Mouse (Mus musculus): ENCODE results near the gene Ptprcap. TPM values are rescaled to one million over a fixed set of nuclear protein-coding genes. Genes with fewer than 3 reads are reported as not detected.
"Not testable (repeated sequence)": the region's sequence is repeated elsewhere in the genome, so short reads cannot be mapped to it uniquely, and the experiment has no call there.

Gene Ptprcap
- total and polyA plus RNA-seq, 2 experiments from 2014 or later: 0.48 to 1.2 TPM

- Histone ChIP-seq H3K4me1 (ENCODE audit: insufficient read depth) (peaks cover 8% of the 10 kb centered on the region), H3K27me3 (ENCODE audit: insufficient read depth, low read length) (no peaks in the 10 kb centered on the region), H3K9ac (0 out of 2 replicates have a peak overlapping the region, but pooled peaks have one; percentile 66), H3K27ac (ENCODE audit: low read depth, low read length) (no peak overlapping the region), H3K9me3 (ENCODE audit: low read length) (no peaks in the 10 kb centered on the region), H3K4me3 (ENCODE audit: low read depth, low read length) (no peak overlapping the region), H3K36me3 (ENCODE audit: insufficient read depth) (peaks cover 30% of the 10 kb centered on the region), H3K4me2 (ENCODE audit: low read depth) (peak overlapping the region; percentile 42)
- no peak for TF ChIP-seq CTCF (IDR thresholded peaks at IDR 0.05; ENCODE audit: low read depth)
- ATAC-seq: no peak
- 89% methylated on average over 6 of the region's 6 CpGs for WGBS
- no peak for DNase-seq
These were observed 33.5 kb upstream of the Ptprcap start for GRCm38 (mm10) chr19:4119716-4120487.

- WGBS: 95% methylated on average over 2 of the region's 2 CpGs
- no peaks in the 10 kb centered on the region for H3K9me3 ChIP-seq (ENCODE audit: low read length)
- H3K4me2 ChIP-seq (ENCODE audit: low read depth): peak overlapping the region; percentile 42
- H3K27ac ChIP-seq (ENCODE audit: low read depth, low read length): peak overlapping the region; percentile 76; the same call in 1 of the 2 replicates
- peaks cover 24% of the 10 kb centered on the region for H3K36me3 ChIP-seq (ENCODE audit: insufficient read depth)
- TF ChIP-seq CTCF (IDR thresholded peaks at IDR 0.05; ENCODE audit: low read depth): no peak
- peak overlapping the region; percentile 44 for H3K4me3 ChIP-seq (ENCODE audit: low read depth, low read length)
- peaks cover 8% of the 10 kb centered on the region for H3K4me1 ChIP-seq (ENCODE audit: insufficient read depth)
- H3K9ac ChIP-seq: peak overlapping the region; percentile 66; the same call in 1 of the 2 replicates
- DNase-seq: no peak
- H3K27me3 ChIP-seq (ENCODE audit: insufficient read depth, low read length): no peaks in the 10 kb centered on the region
- ATAC-seq: no peak
These were observed 32.9 kb upstream of the Ptprcap start for GRCm38 (mm10) chr19:4120496-4120895.

- Histone ChIP-seq H3K9me3 (ENCODE audit: low read length) (no peaks in the 10 kb centered on the region), H3K27me3 (ENCODE audit: insufficient read depth, low read length) (no peaks in the 10 kb centered on the region), H3K27ac (ENCODE audit: low read depth, low read length) (peak overlapping the region; percentile 76), H3K36me3 (ENCODE audit: insufficient read depth) (peaks cover 19% of the 10 kb centered on the region), H3K4me1 (ENCODE audit: insufficient read depth) (peaks cover 8% of the 10 kb centered on the region), H3K9ac (peak overlapping the region; percentile 66), H3K4me2 (ENCODE audit: low read depth) (peak overlapping the region; percentile 42), H3K4me3 (ENCODE audit: low read depth, low read length) (peak overlapping the region; percentile 44)
- DNase-seq: peak; percentile 99
- WGBS: 2% methylated on average over 38 of the region's 38 CpGs
- peak; percentile 85 for ATAC-seq
- no peak for TF ChIP-seq CTCF (IDR thresholded peaks at IDR 0.05; ENCODE audit: low read depth)
These were observed 32.2 kb upstream of the Ptprcap start for GRCm38 (mm10) chr19:4121097-4121805.

GRCm38 (mm10) chr19:4121896-4122295 is 31.5 kb upstream of the Ptprcap start:
- peaks cover 14% of the 10 kb centered on the region for H3K4me1 ChIP-seq (ENCODE audit: insufficient read depth)
- H3K36me3 ChIP-seq (ENCODE audit: insufficient read depth): peaks cover 14% of the 10 kb centered on the region
- H3K9me3 ChIP-seq (ENCODE audit: low read length); ATAC-seq; H3K4me3 ChIP-seq (ENCODE audit: low read depth, low read length); H3K27me3 ChIP-seq (ENCODE audit: insufficient read depth, low read length); DNase-seq; H3K4me2 ChIP-seq (ENCODE audit: low read depth); H3K27ac ChIP-seq (ENCODE audit: low read depth, low read length); H3K9ac ChIP-seq: not testable (repeated sequence)
- WGBS: 63% methylated on average over 6 of the region's 6 CpGs

- Histone ChIP-seq H3K27ac (ENCODE audit: low read depth, low read length) (no peak overlapping the region), H3K4me3 (ENCODE audit: low read depth, low read length) (no peak overlapping the region), H3K9ac (no peak overlapping the region), H3K9me3 (ENCODE audit: low read length) (no peaks in the 10 kb centered on the region), H3K4me1 (ENCODE audit: insufficient read depth) (peaks cover 17% of the 10 kb centered on the region), H3K4me2 (ENCODE audit: low read depth) (no peak overlapping the region), H3K27me3 (ENCODE audit: insufficient read depth, low read length) (no peaks in the 10 kb centered on the region), H3K36me3 (ENCODE audit: insufficient read depth) (peaks cover 10% of the 10 kb centered on the region)
- WGBS: 82% methylated on average over 7 of the region's 7 CpGs
- DNase-seq: no peak
- TF ChIP-seq CTCF (IDR thresholded peaks at IDR 0.05; ENCODE audit: low read depth): no peak
- no peak for ATAC-seq
These were observed 30.7 kb upstream of the Ptprcap start for GRCm38 (mm10) chr19:4122411-4123370.

GRCm38 (mm10) chr19:4124432-4124831 is 29.0 kb upstream of the Ptprcap start:
- no peak overlapping the region for H3K4me2 ChIP-seq (ENCODE audit: low read depth)
- H3K27ac ChIP-seq (ENCODE audit: low read depth, low read length): no peak overlapping the region
- ATAC-seq: no peak
- H3K27me3 ChIP-seq (ENCODE audit: insufficient read depth, low read length): no peaks in the 10 kb centered on the region
- peaks cover 17% of the 10 kb centered on the region for H3K36me3 ChIP-seq (ENCODE audit: insufficient read depth)
- no peak for TF ChIP-seq CTCF (IDR thresholded peaks at IDR 0.05; ENCODE audit: low read depth)
- DNase-seq: no peak
- peaks cover 17% of the 10 kb centered on the region for H3K4me1 ChIP-seq (ENCODE audit: insufficient read depth)
- H3K9me3 ChIP-seq (ENCODE audit: low read length): no peaks in the 10 kb centered on the region
- H3K9ac ChIP-seq: no peak overlapping the region
- WGBS: 88% methylated on average over 4 of the region's 4 CpGs
- no peak overlapping the region for H3K4me3 ChIP-seq (ENCODE audit: low read depth, low read length)

GRCm38 (mm10) chr19:4125268-4125667 is 28.1 kb upstream of the Ptprcap start:
- DNase-seq (peak; percentile 52), ATAC-seq (peak; percentile 16)
- not testable (repeated sequence) for H3K27me3 ChIP-seq (ENCODE audit: insufficient read depth, low read length); H3K9me3 ChIP-seq (ENCODE audit: low read length)
- peak overlapping the region; percentile 54; the same call in 1 of the 2 replicates for H3K27ac ChIP-seq (ENCODE audit: low read depth, low read length)
- peaks cover 15% of the 10 kb centered on the region for H3K4me1 ChIP-seq (ENCODE audit: insufficient read depth)
- H3K36me3 ChIP-seq (ENCODE audit: insufficient read depth): peaks cover 21% of the 10 kb centered on the region
- peak overlapping the region; percentile 81 for H3K4me3 ChIP-seq (ENCODE audit: low read depth, low read length)
- peak overlapping the region; percentile 65 for H3K4me2 ChIP-seq (ENCODE audit: low read depth)
- WGBS: 8% methylated on average over 4 of the region's 4 CpGs
- H3K9ac ChIP-seq: peak overlapping the region; percentile 92; the same call in 1 of the 2 replicates
